ENCODE assay signal across 18 mouse cellular contexts in the genomic region with DNA sequence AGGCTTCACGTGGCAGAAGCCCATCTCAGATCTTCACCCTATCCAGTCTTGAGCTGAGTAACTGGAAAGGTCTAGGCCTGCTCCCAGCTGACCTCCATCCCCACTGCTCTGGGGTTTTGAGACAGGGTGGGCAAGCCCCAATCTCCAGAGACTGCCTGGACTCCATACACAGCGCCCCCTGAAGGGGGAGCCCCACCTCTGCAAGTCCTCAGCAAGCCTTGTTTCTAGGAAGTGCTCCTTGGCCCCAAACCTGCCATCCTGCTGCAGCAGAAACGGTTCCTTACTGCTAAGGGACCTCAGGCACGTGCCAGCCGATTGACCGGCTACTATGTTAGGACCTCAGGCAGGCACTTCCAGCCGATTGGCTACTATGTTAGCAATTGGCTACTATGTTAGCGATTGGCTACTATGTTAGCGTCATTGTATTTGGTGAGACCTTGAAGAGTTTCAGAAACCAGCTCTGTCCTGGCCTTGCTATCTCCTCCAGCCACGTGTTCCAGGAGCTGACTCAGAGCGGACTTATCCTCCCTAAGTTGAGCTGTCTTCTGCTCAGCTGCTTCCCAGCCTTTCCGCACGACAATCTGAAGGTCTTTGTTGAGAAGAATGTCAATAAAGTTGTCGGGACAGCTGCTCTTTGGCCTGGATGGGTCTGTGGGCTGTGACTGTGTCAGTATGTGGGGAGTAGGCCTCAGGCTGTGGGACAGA. TPM values are rescaled to one million over a fixed set of nuclear protein-coding genes. Genes with fewer than 3 reads are reported as not detected.
DNase-seq lines count a peak whose midpoint lies in the region; ATAC-seq and TF ChIP-seq lines count a peak whose summit lies in the region.
"Had no signal": no experiment of that assay in that cellular context is flagged by ENCODE, and none has a peak within 500 bp of the region (broad histone marks: within the 10 kb centered on the region; RNA-seq: fewer than 3 reads in every experiment).

No protein-coding gene starts in this region.

- H3K9ac ChIP-seq in liver, adult 2 months (ENCODE audit: low read depth, low read length), result no peak overlapping the region
- no peak overlapping the region for H3K9ac ChIP-seq in MEL (ENCODE audit: control insufficient read depth, low read depth, low read length, poor library complexity, severe bottlenecking)
- H3K9ac ChIP-seq in limb, embryonic 15.5 days, result no peak overlapping the region
- H3K9ac ChIP-seq: midbrain, embryonic 15.5 days; neural tube, embryonic 13.5 days had no signal

- no peak for DNase-seq in gastrocnemius, adult 2 months
- no peak for DNase-seq in gastrocnemius, postnatal 10 days
- no peak for DNase-seq in liver, adult 2 months (ENCODE audit: extremely low read depth, low read depth, low spot score)
- DNase-seq in liver, result no peak
- DNase-seq in MEL (ENCODE audit: low read depth, low spot score), result peak; percentile 55
- no peak for DNase-seq in lung, postnatal 10 days
- no peak for DNase-seq in Muller cell, postnatal 12 days (ENCODE audit: inconsistent ontology term)
- DNase-seq: cerebellum, adult 8-10 months; left cerebral cortex, postnatal 4 days; lung, postnatal 36 days; thymus, postnatal 14 days had no signal

- no peak for TF ChIP-seq POLR2A in liver, adult 2 months (IDR thresholded peaks at IDR 0.05; ENCODE audit: extremely low read depth, insufficient read depth, low read length)
- no peak for TF ChIP-seq POLR2A in MEL (IDR thresholded peaks at IDR 0.05; ENCODE audit: control insufficient read depth in 1 of 2, insufficient read depth in 1 of 2, low read depth in 1 of 2, low read length in 2 of 2, poor library complexity in 1 of 2)

- WGBS in liver, adult 2 months, result 63% methylated on average over 14 of the region's 14 CpGs
- 64% methylated on average over 14 of the region's 14 CpGs for WGBS in limb, embryonic 15.5 days

- H3K9me3 ChIP-seq in MEL (replicated peaks; ENCODE audit: insufficient read depth, low read length), result peaks cover 5% of the 10 kb centered on the region; the same call in 1 of the 2 replicates
- H3K9me3 ChIP-seq in limb, embryonic 15.5 days, result no peaks in the 10 kb centered on the region
- H3K9me3 ChIP-seq: midbrain, embryonic 15.5 days; neural tube, embryonic 13.5 days had no signal

- H3K4me2 ChIP-seq in limb, embryonic 15.5 days, result no peak overlapping the region
- H3K4me2 ChIP-seq: midbrain, embryonic 15.5 days; neural tube, embryonic 13.5 days had no signal

- TF ChIP-seq RAD21 in MEL (IDR thresholded peaks at IDR 0.05; ENCODE audit: low read depth, low read length), result no peak

- H3K36me3 ChIP-seq in liver, adult 2 months (ENCODE audit: control insufficient read depth, insufficient read depth, low read length), result peaks cover 1% of the 10 kb centered on the region; the same call in 1 of the 2 replicates
- no peaks in the 10 kb centered on the region for H3K36me3 ChIP-seq in MEL (ENCODE audit: control insufficient read depth in 1 of 2, insufficient read depth in 2 of 2, low read length in 2 of 2)
- H3K36me3 ChIP-seq in limb, embryonic 15.5 days, result no peaks in the 10 kb centered on the region
- H3K36me3 ChIP-seq: midbrain, embryonic 15.5 days; neural tube, embryonic 13.5 days had no signal

- H3K27ac ChIP-seq in gastrocnemius, adult 2 months, result no peak overlapping the region
- no peak overlapping the region for H3K27ac ChIP-seq in liver, adult 2 months (replicated peaks; ENCODE audit: insufficient read depth, low read depth, low read length)
- H3K27ac ChIP-seq in MEL (ENCODE audit: control insufficient read depth, low read depth, low read length), result no peak overlapping the region
- H3K27ac ChIP-seq in limb, embryonic 15.5 days, result 0 out of 2 replicates have a peak overlapping the region, but pooled peaks have one; percentile 65
- H3K27ac ChIP-seq: midbrain, embryonic 15.5 days; neural tube, embryonic 13.5 days had no signal

- peak; percentile 28 for TF ChIP-seq CTCF in gastrocnemius, adult 2 months (IDR thresholded peaks at IDR 0.05)
- peak; percentile 55 for TF ChIP-seq CTCF in liver, adult 2 months (IDR thresholded peaks at IDR 0.05; ENCODE audit: low read depth, low read length)
- peak in 1 of 3 experiments; percentile 56; a peak in 2 of 6 replicates for TF ChIP-seq CTCF in MEL (IDR thresholded peaks at IDR 0.05 in 2 of 3, conservative IDR thresholded peaks at IDR 0.05 in 1 of 3; ENCODE audit: control insufficient read depth in 1 of 3, insufficient read depth in 1 of 3, low read depth in 2 of 3, low read length in 3 of 3, poor library complexity in 1 of 3, severe bottlenecking in 1 of 3)

- H3K4me1 ChIP-seq in liver, adult 2 months (ENCODE audit: control insufficient read depth, insufficient read depth, low read length), result peaks cover 20% of the 10 kb centered on the region
- no peaks in the 10 kb centered on the region for H3K4me1 ChIP-seq in MEL (ENCODE audit: control insufficient read depth in 1 of 2, insufficient read depth in 2 of 2, low read length in 2 of 2)
- H3K4me1 ChIP-seq in limb, embryonic 15.5 days, result peaks cover 17% of the 10 kb centered on the region

- H3K79me2 ChIP-seq in liver, adult 2 months (ENCODE audit: control insufficient read depth, insufficient read depth, low read length), result no peaks in the 10 kb centered on the region
- no peaks in the 10 kb centered on the region for H3K79me2 ChIP-seq in MEL (ENCODE audit: control insufficient read depth, insufficient read depth, low read length, poor library complexity)

- no peak for ATAC-seq in limb, embryonic 15.5 days (ENCODE audit: insufficient number of reproducible peaks, low FRiP score, low TSS enrichment, low read depth)
- ATAC-seq: intestine, embryonic 16.5 days; midbrain, embryonic 15.5 days; Patski had no signal

- no peak overlapping the region for H3K4me3 ChIP-seq in gastrocnemius, adult 2 months
- no peak overlapping the region for H3K4me3 ChIP-seq in liver, adult 2 months (ENCODE audit: insufficient read depth, low read depth, low read length)
- no peak overlapping the region for H3K4me3 ChIP-seq in MEL (ENCODE audit: control insufficient read depth in 1 of 2, insufficient read depth in 1 of 2, low read depth in 2 of 2, low read length in 2 of 2)
- H3K4me3 ChIP-seq in limb, embryonic 15.5 days, result no peak overlapping the region
- H3K4me3 ChIP-seq: erythroblast, embryonic 14.5 days; midbrain, embryonic 15.5 days; neural tube, embryonic 13.5 days had no signal

- no peaks in the 10 kb centered on the region for H3K27me3 ChIP-seq in liver, adult 2 months (ENCODE audit: control insufficient read depth, insufficient read depth, low read length)
- peaks cover 0 to 3% of the 10 kb centered on the region in 2 experiments; a peak in 1 of 4 replicates for H3K27me3 ChIP-seq in MEL (ENCODE audit: control insufficient read depth in 1 of 2, insufficient read depth in 2 of 2, low read length in 2 of 2)
- H3K27me3 ChIP-seq in limb, embryonic 15.5 days, result peaks cover 25% of the 10 kb centered on the region

- no peak for TF ChIP-seq EP300 in MEL (IDR thresholded peaks at IDR 0.05; ENCODE audit: low read depth in 1 of 2, low read length in 2 of 2)

- intact Hi-C loops in gastrocnemius, adult 2 months (cut with DNase I), result no loop called here

TF ChIP-seq in MEL, 35 proteins besides CTCF, POLR2A, EP300 and RAD21:
- TF ChIP-seq MYC (IDR thresholded peaks at IDR 0.05; ENCODE audit: low read depth, low read length) (no peak), MYB (IDR thresholded peaks at IDR 0.05; ENCODE audit: low read depth, low read length) (no peak), TBP (IDR thresholded peaks at IDR 0.05; ENCODE audit: low read depth, low read length) (no peak), ELF1 (IDR thresholded peaks at IDR 0.05; ENCODE audit: low read depth, low read length) (no peak), MAFK (IDR thresholded peaks at IDR 0.05; ENCODE audit: borderline replicate concordance, low read depth, low read length) (no peak), CHD1 (IDR thresholded peaks at IDR 0.05; ENCODE audit: low read depth, low read length) (no peak), POLR2AphosphoS2 (IDR thresholded peaks at IDR 0.05; ENCODE audit: low read length) (no peak), SIN3A (IDR thresholded peaks at IDR 0.05; ENCODE audit: low read length) (no peak), ZKSCAN1 (IDR thresholded peaks at IDR 0.05; ENCODE audit: low read depth, low read length) (no peak), GABPA (IDR thresholded peaks at IDR 0.05; ENCODE audit: low read depth, low read length) (no peak), GATA1 (IDR thresholded peaks at IDR 0.05; ENCODE audit: low read depth, low read length) (no peak), ETS1 (IDR thresholded peaks at IDR 0.05; ENCODE audit: low read depth, low read length) (no peak), MAZ (IDR thresholded peaks at IDR 0.05; ENCODE audit: low read depth, low read length) (no peak)

RNA-seq across cellular contexts. Expression of a gene that starts 18.9 kb away (rescaled TPM):
- 1 to 10 TPM; 3.6 to 3.7 TPM for total RNA-seq in gastrocnemius, adult 2 months (2021)
- total RNA-seq in gastrocnemius, postnatal 10 days (2021), result 10 to 100 TPM; 10.3 to 12.4 TPM
- total RNA-seq in liver, adult 2 months (2014; rRNA removed), result 0.27 and 0.28 TPM in 2 replicates
- 0.77 and 0.84 TPM in 2 replicates for polyA plus RNA-seq in liver, adult 2 months (2012; rRNA removed)
- 4.4 and 6.9 TPM in 2 replicates for total RNA-seq in MEL (2012; rRNA removed)
- polyA plus RNA-seq in MEL (2012; ENCODE audit: insufficient read depth in 1 of 2, insufficient read length in 2 of 2, low read depth in 1 of 2, low replicate concordance in 2 of 2, missing spikeins in 1 of 2), result 1 to 10 TPM in 1 of 2 experiments, not detected in 1; 4.8 TPM
- polyA plus RNA-seq in limb, embryonic 15.5 days (2015; fragmentation: Nextera tagmentation; extraction: Ambion mirVana), result 6.3 and 8.7 TPM in 2 replicates
- polyA plus RNA-seq: C2C12; erythroblast, embryonic 14.5 days had no signal

RNA-seq across cellular contexts. Expression of a gene that starts 20.6 kb away (rescaled TPM):
- not detected for total RNA-seq in gastrocnemius, adult 2 months (2021)
- under 1 TPM in 1 of 2 experiments, not detected in 1; 0.38 TPM for total RNA-seq in gastrocnemius, postnatal 10 days (2021)
- 162 and 179 TPM in 2 replicates for total RNA-seq in liver, adult 2 months (2014; rRNA removed)
- polyA plus RNA-seq in liver, adult 2 months (2012; rRNA removed), result 398 and 612 TPM in 2 replicates
- not detected in 2 replicates for total RNA-seq in MEL (2012; rRNA removed)
- not detected for polyA plus RNA-seq in MEL (2012; ENCODE audit: insufficient read depth in 1 of 2, insufficient read length in 2 of 2, low read depth in 1 of 2, low replicate concordance in 2 of 2, missing spikeins in 1 of 2)
- 8.0 and 9.2 TPM in 2 replicates for polyA plus RNA-seq in limb, embryonic 15.5 days (2015; fragmentation: Nextera tagmentation; extraction: Ambion mirVana)
- polyA plus RNA-seq: erythroblast, embryonic 14.5 days had no signal

Comparison
In these comparisons a context has a peak if more than half of its experiments do, and no peak if none do; other contexts are left out.
1. RNA of a gene that starts 20.6 kb away (total RNA-seq): 162 to 179 TPM in liver, adult 2 months; 0.38 TPM in gastrocnemius, postnatal 10 days, not detected in gastrocnemius, adult 2 months and not detected in MEL; every median in the first group is over 100 times any median in the second.